Mouse (Mus musculus) forebrain, embryonic 15.5 days (tissue): ENCODE data around the gene Homez. TPM values are rescaled to one million over a fixed set of nuclear protein-coding genes. Genes with fewer than 3 reads are reported as not detected.

ENCODE experiments used
- ATAC-seq: fragments of 200-750 bp; cut with Nextera tagmentation; replicated peaks from 2 replicates; pipeline ENCODE4 v1.8.0; 2017; ENCODE audit warnings: mild to moderate bottlenecking, moderate TSS enrichment, moderate library complexity
- H3K27ac ChIP-seq: fragments of 300-500 bp; sonication (generic); replicated peaks from 2 replicates; pipeline ENCODE4 v1.5.1; 2015; ENCODE audit warnings: mild to moderate bottlenecking, inconsistent platforms
- H3K27me3 ChIP-seq: fragments of 300-500 bp; sonication (generic); 2 replicates; pipeline ENCODE4 v1.6.1; 2015; ENCODE audit warnings: inconsistent platforms
- H3K36me3 ChIP-seq: fragments of 300-500 bp; sonication (generic); 2 replicates; pipeline ENCODE4 v1.6.1; 2015; ENCODE audit warnings: mild to moderate bottlenecking, inconsistent platforms
- H3K4me1 ChIP-seq: fragments of 300-500 bp; sonication (generic); 2 replicates; pipeline ENCODE4 v1.6.1; 2015; ENCODE audit warnings: inconsistent platforms
- H3K4me2 ChIP-seq: fragments of 300-500 bp; sonication (generic); replicated peaks from 2 replicates; pipeline ENCODE4 v1.6.1; 2015; ENCODE audit warnings: mild to moderate bottlenecking, inconsistent platforms
- H3K4me3 ChIP-seq: fragments of 300-500 bp; sonication (generic); 2 replicates; pipeline ENCODE4 v1.5.1; 2015; ENCODE audit warnings: mild to moderate bottlenecking, inconsistent platforms
- H3K9ac ChIP-seq: fragments of 300-500 bp; sonication (generic); replicated peaks from 2 replicates; pipeline ENCODE4 v1.6.1; 2015; ENCODE audit warnings: mild to moderate bottlenecking, inconsistent platforms
- H3K9me3 ChIP-seq: fragments of 300-500 bp; sonication (generic); 2 replicates; pipeline ENCODE4 v1.6.1; 2016; ENCODE audit warnings: inconsistent platforms
- WGBS: fragments of 180-500 bp; shearing (Covaris S2); methylation state at CpG from one replicate; pipeline ENCODE4 v1.1.7; 2015; ENCODE audit warnings: mixed read lengths; 5-methylcytosine and 5-hydroxymethylcytosine counted together
- polyA plus RNA-seq: library from polyadenylated mRNA; unstranded; fragments of >200 nt; fragmentation: Nextera tagmentation; extraction: Ambion mirVana; gene quantifications from 2 replicates; pipeline ENCODE4 v1.2.1, GENCODE M21; 2015

Homez gene
- polyA plus RNA-seq, 1 experiment from 2014 or later = 13.5 TPM

GRCm38 (mm10) chr14:54813991-54814390 lies 56.8 kb downstream of the Homez start, which contains the start of gene Rnf212b:
Gene Rnf212b (plus strand): TSS chr14:54814141.
- H3K9ac ChIP-seq = no peak within 1 kb of the TSS
- H3K27ac ChIP-seq = no peak within 1 kb of the TSS
- H3K4me2 ChIP-seq = no peak within 1 kb of the TSS
- no peaks in the 10 kb centered on the region for H3K9me3 ChIP-seq
- H3K4me1 ChIP-seq = no peaks in the 10 kb centered on the region
- no peak within 1 kb of the TSS for H3K4me3 ChIP-seq
- no peaks in the 10 kb centered on the region for H3K36me3 ChIP-seq
- 90% methylated on average over 29 of the region's 29 CpGs for WGBS
- ATAC-seq = no peak
- no peaks in the 10 kb centered on the region for H3K27me3 ChIP-seq

GRCm38 (mm10) chr14:54809668-54810033 lies 61.1 kb downstream of the Homez start:
- no peaks in the 10 kb centered on the region for H3K27me3 ChIP-seq
- no peaks in the 10 kb centered on the region for H3K9me3 ChIP-seq
- no peak overlapping the region for H3K9ac ChIP-seq
- no peak overlapping the region for H3K27ac ChIP-seq
- H3K4me3 ChIP-seq = no peak overlapping the region
- no peaks in the 10 kb centered on the region for H3K36me3 ChIP-seq
- no peak overlapping the region for H3K4me2 ChIP-seq
- H3K4me1 ChIP-seq = no peaks in the 10 kb centered on the region
- no peak for ATAC-seq
- WGBS = 95% methylated on average over 3 of the region's 3 CpGs

DNA sequence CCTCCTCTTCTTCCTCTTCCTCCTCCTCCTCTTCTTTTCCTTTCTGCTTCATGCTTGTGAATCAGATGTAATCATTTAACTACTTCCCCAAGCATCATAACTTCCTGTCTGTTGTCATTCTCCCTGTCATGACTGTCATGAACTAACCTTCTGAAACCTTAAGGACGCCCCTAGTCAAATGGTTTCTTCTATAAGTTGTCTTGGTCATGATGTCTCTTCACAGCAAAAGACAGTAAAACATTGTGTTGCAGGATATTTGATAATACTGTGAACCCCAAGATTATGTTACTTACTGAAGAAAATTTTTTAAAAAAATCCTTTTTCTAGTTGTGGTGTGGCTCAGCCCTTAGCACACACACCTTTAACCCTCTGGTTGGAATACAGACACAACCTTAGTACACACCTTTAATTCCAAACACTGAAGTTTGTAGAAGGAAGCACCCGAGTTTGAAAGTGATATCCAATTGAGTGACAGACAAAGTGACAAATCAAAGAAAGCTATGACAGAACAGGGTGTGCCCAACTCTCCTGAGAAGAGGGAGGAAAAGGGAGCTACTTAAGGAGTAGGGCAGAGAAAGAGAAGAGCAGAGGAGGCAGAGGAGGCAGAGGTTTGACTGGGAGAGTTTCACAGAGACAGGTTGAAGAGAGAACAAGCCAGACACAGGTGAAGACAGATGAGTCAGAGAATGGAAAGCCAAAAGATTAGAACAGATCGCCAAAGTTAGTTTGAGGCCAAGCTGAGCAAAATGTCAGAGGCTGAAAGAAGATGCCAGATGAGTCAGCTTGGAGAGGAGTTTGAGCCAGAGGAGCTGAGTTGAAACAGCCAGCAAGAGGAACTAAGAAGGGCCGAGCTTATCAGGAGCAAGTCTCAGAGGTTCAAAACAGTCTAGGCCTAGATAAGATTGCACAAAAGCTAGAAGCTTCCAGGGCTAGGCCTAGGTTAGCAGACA lies 61.8 kb downstream of the Homez start:
- ATAC-seq = no peak
- 78% methylated on average over 4 of the region's 4 CpGs for WGBS
- Histone ChIP-seq H3K27me3 (no peaks in the 10 kb centered on the region), H3K4me2 (no peak overlapping the region), H3K9ac (no peak overlapping the region), H3K27ac (no peak overlapping the region), H3K36me3 (no peaks in the 10 kb centered on the region), H3K9me3 (no peaks in the 10 kb centered on the region), H3K4me3 (no peak overlapping the region), H3K4me1 (no peaks in the 10 kb centered on the region)

GRCm38 (mm10) chr14:54806124-54806523 lies 64.6 kb downstream of the Homez start:
- Histone ChIP-seq H3K9ac (no peak overlapping the region), H3K27me3 (no peaks in the 10 kb centered on the region), H3K27ac (no peak overlapping the region), H3K36me3 (no peaks in the 10 kb centered on the region), H3K4me3 (no peak overlapping the region), H3K4me2 (no peak overlapping the region), H3K4me1 (no peaks in the 10 kb centered on the region), H3K9me3 (no peaks in the 10 kb centered on the region)
- WGBS = 85% methylated on average over 4 of the region's 4 CpGs
- no peak for ATAC-seq

Other genes starting within 250 kb of the Homez start
- 0.15 TPM in 1 of 2 replicates, not detected in the other for gene Psmb11, start 249.5 kb downstream of the Homez start, polyA plus RNA-seq
- not detected in 2 replicates for gene Gm17606, start 230.0 kb downstream of the Homez start, polyA plus RNA-seq
- gene Cdh24, start 229.6 kb downstream of the Homez start, polyA plus RNA-seq = 7.6 and 8.6 TPM in 2 replicates
- 71.2 and 71.6 TPM in 2 replicates for gene 1700123O20Rik, start 184.7 kb downstream of the Homez start, polyA plus RNA-seq
- gene Acin1, start 184.0 kb downstream of the Homez start, polyA plus RNA-seq = 171 and 181 TPM in 2 replicates
- 0.23 and 0.25 TPM in 2 replicates for gene Gm29776, start 172.1 kb downstream of the Homez start, polyA plus RNA-seq
- not detected in 2 replicates for gene Cebpe, start 158.8 kb downstream of the Homez start, polyA plus RNA-seq
- 6.4 and 8.2 TPM in 2 replicates for gene Slc7a8, start 89.0 kb downstream of the Homez start, polyA plus RNA-seq
- not detected in 2 replicates for gene Rnf212b, start 56.8 kb downstream of the Homez start, polyA plus RNA-seq
- gene Ppp1r3e, start 6.6 kb upstream of the Homez start, polyA plus RNA-seq = 1.7 and 2.3 TPM in 2 replicates
- 3.5 and 3.6 TPM in 2 replicates for gene Bcl2l2, start 12.4 kb upstream of the Homez start, polyA plus RNA-seq
- gene Gm20521, start 12.5 kb upstream of the Homez start, polyA plus RNA-seq = 0.14 and 0.15 TPM in 2 replicates
- 163 and 164 TPM in 2 replicates for gene Pabpn1, start 21.5 kb upstream of the Homez start, polyA plus RNA-seq
- gene Slc22a17, start 42.2 kb upstream of the Homez start, polyA plus RNA-seq = 154 and 167 TPM in 2 replicates
- 27.6 and 30.4 TPM in 2 replicates for gene Efs, start 55.2 kb upstream of the Homez start, polyA plus RNA-seq
- gene Il25, start 61.7 kb upstream of the Homez start, polyA plus RNA-seq = 0.27 and 0.29 TPM in 2 replicates
- gene Cmtm5, start 65.3 kb upstream of the Homez start, polyA plus RNA-seq = 3.8 and 5.5 TPM in 2 replicates
- 1.0 and 1.3 TPM in 2 replicates for gene Myh6, start 96.0 kb upstream of the Homez start, polyA plus RNA-seq
- gene Gm17428, start 106.0 kb upstream of the Homez start, polyA plus RNA-seq = not detected in 2 replicates
- gene Myh7, start 123.7 kb upstream of the Homez start, polyA plus RNA-seq = 6.5 and 6.7 TPM in 2 replicates
- gene Ngdn, start 144.5 kb upstream of the Homez start, polyA plus RNA-seq = 67.1 and 70.8 TPM in 2 replicates
- 27.4 and 30.6 TPM in 2 replicates for gene Zfhx2, start 221.4 kb upstream of the Homez start, polyA plus RNA-seq
- gene Thtpa, start 223.8 kb upstream of the Homez start, polyA plus RNA-seq = 52.2 and 52.3 TPM in 2 replicates
- 11.4 and 13.0 TPM in 2 replicates for gene Ap1g2, start 235.6 kb upstream of the Homez start, polyA plus RNA-seq
- 37.4 and 38.3 TPM in 2 replicates for gene Jph4, start 246.0 kb upstream of the Homez start, polyA plus RNA-seq